Mouse (Mus musculus): ENCODE data around the gene Gm47289. TPM values are rescaled to one million over a fixed set of nuclear protein-coding genes. Genes with fewer than 3 reads are reported as not detected.

Gm47289 gene
- polyA plus RNA-seq, 1 experiment from 2014 or later = not detected

DNA sequence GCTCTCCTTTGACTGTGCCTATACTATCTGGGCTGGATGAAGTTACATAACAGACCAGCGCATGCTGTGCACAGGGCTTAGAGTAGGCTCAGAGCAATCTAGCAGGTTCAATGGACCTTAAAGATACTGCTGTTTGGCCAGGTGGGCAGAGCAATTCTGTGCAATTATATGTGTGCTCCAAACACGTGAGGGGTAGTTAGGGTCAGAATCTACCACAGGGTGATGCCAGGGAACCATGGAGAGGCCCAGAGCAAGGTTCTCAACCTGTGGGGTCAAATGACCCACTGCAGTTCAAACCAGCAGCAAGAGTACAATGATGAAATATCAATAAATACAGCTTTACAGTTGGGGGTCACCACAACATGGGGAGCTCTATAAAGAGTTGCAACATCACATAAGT lies 47.7 kb downstream of the Gm47289 start:
- no peaks in the 10 kb centered on the region for H3K36me3 ChIP-seq
- H3K4me1 ChIP-seq (replicated peaks) = no peaks in the 10 kb centered on the region
- ATAC-seq (ENCODE audit: insufficient number of reproducible peaks, low FRiP score) = no peak
- H3K27ac ChIP-seq (ENCODE audit: poor library complexity, severe bottlenecking) = no peak overlapping the region
- H3K27me3 ChIP-seq (replicated peaks) = no peaks in the 10 kb centered on the region
- no peak overlapping the region for H3K4me3 ChIP-seq
- H3K9me3 ChIP-seq (replicated peaks) = peaks cover 15% of the 10 kb centered on the region
- H3K9ac ChIP-seq = no peak overlapping the region
- 67% methylated on average over 2 of the region's 2 CpGs for WGBS
- no peak overlapping the region for H3K4me2 ChIP-seq

DNA sequence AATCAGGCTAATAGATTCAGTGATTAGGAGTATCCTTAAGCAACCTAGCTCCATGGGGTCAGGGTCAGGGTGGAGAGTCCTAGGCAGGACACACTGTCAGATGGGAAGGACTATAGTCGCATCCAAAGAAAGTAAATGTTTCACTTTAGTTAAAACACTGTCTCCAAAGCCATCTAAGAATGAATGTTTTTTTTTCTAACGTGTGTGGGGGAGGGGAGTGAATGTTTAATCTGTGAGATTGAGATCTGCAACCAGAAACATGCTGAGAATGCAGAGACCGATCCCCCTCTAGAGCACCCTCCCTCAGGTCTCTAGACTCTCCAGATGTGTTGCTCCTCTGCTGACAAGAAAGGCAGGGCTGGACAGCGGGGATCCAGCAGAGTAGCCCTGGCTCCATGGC lies 48.2 kb downstream of the Gm47289 start:
- no peak overlapping the region for H3K4me3 ChIP-seq
- WGBS = 59% methylated on average over 4 of the region's 4 CpGs
- no peak overlapping the region for H3K27ac ChIP-seq (ENCODE audit: poor library complexity, severe bottlenecking)
- no peak for ATAC-seq (ENCODE audit: insufficient number of reproducible peaks, low FRiP score)
- peaks cover 15% of the 10 kb centered on the region for H3K9me3 ChIP-seq (replicated peaks)
- no peak overlapping the region for H3K9ac ChIP-seq
- no peaks in the 10 kb centered on the region for H3K27me3 ChIP-seq (replicated peaks)
- H3K4me2 ChIP-seq = no peak overlapping the region
- no peaks in the 10 kb centered on the region for H3K36me3 ChIP-seq
- H3K4me1 ChIP-seq (replicated peaks) = no peaks in the 10 kb centered on the region

DNA sequence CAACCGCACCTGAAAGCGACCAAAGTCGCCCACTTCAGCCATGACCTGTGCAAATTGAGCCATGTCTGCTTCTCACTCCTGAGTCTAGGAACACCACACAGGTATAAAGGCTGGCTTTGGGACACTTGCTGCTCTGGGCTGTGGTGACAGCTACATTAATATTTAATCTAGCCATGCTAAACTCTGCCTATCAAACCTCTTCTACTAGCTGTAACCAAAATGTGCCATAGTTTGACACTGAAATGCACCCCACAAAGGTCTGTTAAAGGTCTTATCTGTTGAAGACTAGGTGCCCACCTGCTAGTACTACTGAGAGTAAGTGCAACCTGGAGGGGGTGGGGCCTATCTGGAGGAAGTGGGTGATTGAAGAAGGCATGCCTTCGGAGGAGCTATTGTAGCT lies 50.0 kb downstream of the Gm47289 start, which contains the start of gene Slc22a13:
Gene Slc22a13 (minus strand): TSS at position 101 of the 400 bp plus-strand sequence.
- WGBS = 87% methylated on average over 4 of the region's 4 CpGs
- H3K27me3 ChIP-seq (replicated peaks) = no peaks in the 10 kb centered on the region
- no peak for ATAC-seq (ENCODE audit: insufficient number of reproducible peaks, low FRiP score)
- H3K4me1 ChIP-seq (replicated peaks) = no peaks in the 10 kb centered on the region
- no peak within 1 kb of the TSS for H3K27ac ChIP-seq (ENCODE audit: poor library complexity, severe bottlenecking)
- no peak within 1 kb of the TSS for H3K4me3 ChIP-seq
- no peak within 1 kb of the TSS for H3K4me2 ChIP-seq
- no peak within 1 kb of the TSS for H3K9ac ChIP-seq
- no peaks in the 10 kb centered on the region for H3K36me3 ChIP-seq
- peaks cover 7% of the 10 kb centered on the region for H3K9me3 ChIP-seq (replicated peaks)

Other genes starting within 250 kb of the Gm47289 start
- gene Ctdspl, start 232.7 kb upstream of the Gm47289 start, polyA plus RNA-seq (2016; fragmentation: Nextera tagmentation; extraction: Ambion mirVana) = 7.8 and 9.7 TPM in 2 replicates
- gene Vill, start 106.4 kb upstream of the Gm47289 start, polyA plus RNA-seq (2016; fragmentation: Nextera tagmentation; extraction: Ambion mirVana) = 14.3 and 15.3 TPM in 2 replicates
- gene Plcd1, start 65.7 kb upstream of the Gm47289 start, polyA plus RNA-seq (2016; fragmentation: Nextera tagmentation; extraction: Ambion mirVana) = 19.1 and 20.7 TPM in 2 replicates
- 0.49 and 0.55 TPM in 2 replicates for gene Dlec1, start 56.7 kb upstream of the Gm47289 start, polyA plus RNA-seq (2016; fragmentation: Nextera tagmentation; extraction: Ambion mirVana)
- 0.35 and 0.78 TPM in 2 replicates for gene Acaa1b, start 2.1 kb upstream of the Gm47289 start, polyA plus RNA-seq (2016; fragmentation: Nextera tagmentation; extraction: Ambion mirVana)
- not detected in 2 replicates for gene Slc22a13, start 49.9 kb downstream of the Gm47289 start, polyA plus RNA-seq (2016; fragmentation: Nextera tagmentation; extraction: Ambion mirVana)
- gene Oxsr1, start 163.3 kb downstream of the Gm47289 start, polyA plus RNA-seq (2016; fragmentation: Nextera tagmentation; extraction: Ambion mirVana) = 13.5 and 14.9 TPM in 2 replicates
- gene Acaa1a, start 180.5 kb downstream of the Gm47289 start, polyA plus RNA-seq (2016; fragmentation: Nextera tagmentation; extraction: Ambion mirVana) = 82.6 and 85.6 TPM in 2 replicates
- gene Myd88, start 182.2 kb downstream of the Gm47289 start, polyA plus RNA-seq (2016; fragmentation: Nextera tagmentation; extraction: Ambion mirVana) = 10.8 and 12.7 TPM in 2 replicates
- gene Xylb, start 198.2 kb downstream of the Gm47289 start, polyA plus RNA-seq (2016; fragmentation: Nextera tagmentation; extraction: Ambion mirVana) = 1.6 and 2.4 TPM in 2 replicates
- 0.13 TPM in 1 of 2 replicates, not detected in the other for gene Slc22a14, start 206.4 kb downstream of the Gm47289 start, polyA plus RNA-seq (2016; fragmentation: Nextera tagmentation; extraction: Ambion mirVana)
- gene Acvr2b, start 243.0 kb downstream of the Gm47289 start, polyA plus RNA-seq (2016; fragmentation: Nextera tagmentation; extraction: Ambion mirVana) = 23.3 and 28.9 TPM in 2 replicates

Measured in heart, embryonic 12.5 days (tissue).